Mouse (Mus musculus) forebrain, embryonic 14.5 days (tissue): ENCODE results near the gene Tmco1. TPM values are rescaled to one million over a fixed set of nuclear protein-coding genes. Genes with fewer than 3 reads are reported as not detected.

Source experiments
- ATAC-seq: fragments of 200-750 bp; cut with Nextera tagmentation; 2 replicates; pipeline ENCODE4 v1.8.0; 2017; ENCODE audit warnings: mild to moderate bottlenecking, moderate library complexity
- DNase-seq: peaks from one replicate; pipeline ENCODE4 v3.0.0-alpha.2; 2015; ENCODE audit warnings: low spot score
- H3K27ac ChIP-seq: fragments of 300-500 bp; sonication (generic); 2 replicates; pipeline ENCODE4 v1.5.1; 2014; ENCODE audit warnings: low read depth, mild to moderate bottlenecking, control low read depth, low read length, moderate library complexity
- H3K27me3 ChIP-seq: fragments of 300-500 bp; sonication (generic); replicated peaks from 2 replicates; pipeline ENCODE4 v1.6.1; 2014; ENCODE audit warnings: low read length, control low read depth, mixed read lengths; ENCODE audit not compliant: control insufficient read depth, insufficient read depth
- H3K36me3 ChIP-seq: fragments of 300-500 bp; sonication (generic); 2 replicates; pipeline ENCODE4 v1.6.1; 2014; ENCODE audit warnings: low read length, control low read depth; ENCODE audit not compliant: control insufficient read depth, insufficient read depth
- H3K4me1 ChIP-seq: fragments of 300-500 bp; sonication (generic); 2 replicates; pipeline ENCODE4 v1.6.1; 2014; ENCODE audit warnings: antibody characterized with exemption, low read length, control low read depth; ENCODE audit not compliant: control insufficient read depth, insufficient read depth
- H3K4me2 ChIP-seq: fragments of 300-500 bp; sonication (generic); 2 replicates; pipeline ENCODE4 v1.6.1; 2014; ENCODE audit warnings: mild to moderate bottlenecking, control low read depth, low read length
- H3K4me3 ChIP-seq: fragments of 300-500 bp; sonication (generic); 2 replicates; pipeline ENCODE4 v1.5.1; 2014; ENCODE audit warnings: low read depth, low read length, control low read depth
- H3K9ac ChIP-seq: fragments of 300-500 bp; sonication (generic); 2 replicates; pipeline ENCODE4 v1.6.1; 2014; ENCODE audit warnings: mild to moderate bottlenecking, low read length, control low read depth, moderate library complexity
- H3K9me3 ChIP-seq: fragments of 300-500 bp; sonication (generic); replicated peaks from 2 replicates; pipeline ENCODE4 v1.6.1; 2016; ENCODE audit warnings: low read length, control low read depth, mixed read lengths; ENCODE audit not compliant: control insufficient read depth
- WGBS: fragments of 180-500 bp; shearing (Covaris S2); extraction: QIAGEN DNeasy Blood & Tissue Kit; methylation state at CpG from one replicate; pipeline ENCODE4 v1.1.7; 2014; 5-methylcytosine and 5-hydroxymethylcytosine counted together
- microRNA-seq: library from miRNA; unstranded; fragments of <30 nt; microRNA quantifications from one replicate; pipeline ENCODE4, GENCODE M21; 2016
- polyA plus RNA-seq: library from polyadenylated mRNA; unstranded; fragments of >200 nt; fragmentation: Nextera tagmentation; extraction: Ambion mirVana; gene quantifications from 2 replicates; pipeline ENCODE4 v1.2.1, GENCODE M21; 2014

Tmco1 gene
- polyA plus RNA-seq, 1 experiment from 2014 or later: 81.7 TPM

DNA sequence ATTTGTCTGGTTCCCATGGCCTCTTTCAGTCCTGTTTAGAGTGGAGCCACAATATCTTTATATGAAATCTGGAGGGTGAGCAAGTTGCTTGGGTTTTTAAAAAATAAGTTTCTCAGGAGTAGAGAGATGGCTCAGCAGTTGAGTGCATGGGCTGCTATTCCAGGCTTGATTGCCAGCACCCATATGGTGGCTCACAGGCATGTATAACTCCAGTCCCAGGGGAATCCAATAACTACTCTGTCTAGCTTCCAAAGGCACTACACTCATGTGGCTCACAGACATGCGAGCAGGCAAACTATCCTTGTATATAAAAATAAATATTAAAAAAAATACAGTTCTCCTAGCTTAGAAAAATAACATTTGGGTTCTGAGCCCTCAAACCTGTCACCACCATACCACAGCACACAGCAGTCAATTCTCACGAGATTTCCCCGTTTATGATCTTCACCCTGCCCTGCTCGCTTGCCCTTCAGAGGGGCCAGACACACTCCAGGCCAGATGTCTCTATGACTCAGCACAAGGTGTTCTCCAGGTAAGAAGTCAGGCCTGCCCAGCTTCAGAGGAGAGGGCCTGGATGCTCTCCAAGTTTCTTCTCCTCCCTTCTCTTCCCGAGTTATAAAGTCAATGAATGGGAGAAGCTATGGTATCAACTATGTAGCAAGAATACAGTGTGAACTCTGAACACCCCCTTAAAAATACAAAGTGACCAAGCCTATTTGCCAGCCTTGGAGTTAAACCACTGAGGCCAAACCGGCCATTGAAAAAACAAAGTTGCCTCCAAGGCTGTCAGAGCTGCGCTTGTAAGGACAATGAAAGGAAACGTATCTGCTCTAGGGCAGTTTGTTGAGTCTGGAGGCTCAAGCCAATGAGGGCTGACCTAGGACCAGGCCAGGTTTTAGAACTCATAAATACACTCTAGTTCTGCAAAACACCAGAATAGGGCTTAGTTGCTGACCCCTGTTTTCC, 73.2 kb downstream of the Tmco1 start:
- Histone ChIP-seq H3K36me3 (no peaks in the 10 kb centered on the region), H3K9ac (no peak overlapping the region), H3K27me3 (no peaks in the 10 kb centered on the region), H3K27ac (no peak overlapping the region), H3K4me2 (no peak overlapping the region), H3K4me3 (no peak overlapping the region), H3K4me1 (0 out of 2 replicates have a peak, but pooled peaks cover 4% of the 10 kb centered on the region), H3K9me3 (no peaks in the 10 kb centered on the region)
- DNase-seq (peak; percentile 39), ATAC-seq (peak; percentile 48; the same call in 1 of the 2 replicates)
- 87% methylated on average over 8 of the region's 8 CpGs for WGBS

DNA sequence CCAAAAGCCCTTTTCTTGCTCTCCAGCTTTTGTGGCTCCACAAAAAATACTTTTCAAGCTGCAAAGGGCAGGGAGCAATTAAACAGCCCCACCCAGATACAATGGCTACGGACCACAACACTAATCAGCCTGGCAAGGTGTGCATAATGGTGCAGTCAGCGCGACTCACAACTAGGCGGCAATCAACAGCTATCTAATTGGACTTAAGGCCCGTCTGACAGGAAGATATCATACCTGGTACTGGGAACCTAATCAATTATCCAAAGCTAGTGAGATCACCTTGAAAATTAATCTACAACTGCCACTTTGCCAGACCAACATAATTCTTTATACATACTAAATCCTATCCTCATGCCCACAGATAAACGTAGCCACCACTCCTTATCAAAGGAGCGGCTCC, 74.1 kb downstream of the Tmco1 start:
- H3K27me3 ChIP-seq: no peaks in the 10 kb centered on the region
- no peak overlapping the region for H3K9ac ChIP-seq
- ATAC-seq (no peak), DNase-seq (no peak)
- WGBS: 75% methylated on average over 7 of the region's 7 CpGs
- no peak overlapping the region for H3K27ac ChIP-seq
- no peak overlapping the region for H3K4me2 ChIP-seq
- no peak overlapping the region for H3K4me3 ChIP-seq
- 0 out of 2 replicates have a peak, but pooled peaks cover 4% of the 10 kb centered on the region for H3K4me1 ChIP-seq
- no peaks in the 10 kb centered on the region for H3K9me3 ChIP-seq
- H3K36me3 ChIP-seq: no peaks in the 10 kb centered on the region

DNA sequence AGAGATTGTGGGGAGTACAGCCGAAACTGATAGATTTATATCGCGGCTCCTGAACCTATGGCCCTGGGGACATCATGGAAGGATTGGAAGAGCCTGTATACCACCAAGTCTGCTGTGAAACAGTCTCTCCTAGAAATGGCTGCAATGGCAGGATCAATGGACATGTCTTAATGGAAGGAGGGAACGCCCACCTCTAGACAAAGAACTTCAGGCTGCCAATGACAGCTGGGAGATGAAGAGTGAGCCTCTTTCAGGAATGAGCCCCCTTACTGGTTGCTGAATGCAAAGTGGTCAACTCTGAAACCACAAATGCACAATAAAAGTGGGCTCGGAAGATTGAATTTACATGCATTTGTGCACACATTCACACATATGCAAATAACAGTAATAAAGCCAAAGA, 74.6 kb downstream of the Tmco1 start:
- H3K4me3 ChIP-seq: no peak overlapping the region
- H3K9me3 ChIP-seq: no peaks in the 10 kb centered on the region
- 66% methylated on average over 5 of the region's 5 CpGs for WGBS
- no peak for DNase-seq
- H3K27me3 ChIP-seq: no peaks in the 10 kb centered on the region
- H3K4me2 ChIP-seq: no peak overlapping the region
- no peak overlapping the region for H3K9ac ChIP-seq
- ATAC-seq: no peak
- H3K4me1 ChIP-seq: 0 out of 2 replicates have a peak, but pooled peaks cover 4% of the 10 kb centered on the region
- H3K27ac ChIP-seq: no peak overlapping the region
- H3K36me3 ChIP-seq: no peaks in the 10 kb centered on the region

DNA sequence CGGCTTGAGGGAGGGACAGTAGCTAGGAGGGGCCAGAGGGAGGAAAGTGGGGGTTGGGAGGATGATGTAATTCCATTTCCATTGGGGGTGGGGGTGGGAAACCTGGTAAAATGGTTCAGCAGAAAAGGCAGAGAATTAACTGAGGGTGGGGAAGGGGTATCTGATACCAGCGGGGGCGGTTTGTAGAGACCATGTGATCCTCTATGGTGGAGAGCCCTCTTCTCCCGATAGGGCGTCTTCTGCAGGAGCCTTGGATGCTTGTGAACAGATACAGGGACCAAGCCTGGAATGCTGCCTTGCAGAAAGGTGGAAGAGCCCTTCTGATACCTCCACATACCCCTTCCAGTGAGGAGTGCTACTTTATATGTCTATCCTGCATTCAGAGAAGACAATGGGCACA, 75.0 kb downstream of the Tmco1 start:
- Histone ChIP-seq H3K4me1 (0 out of 2 replicates have a peak, but pooled peaks cover under 1% of the 10 kb centered on the region), H3K27ac (no peak overlapping the region), H3K9ac (no peak overlapping the region), H3K36me3 (no peaks in the 10 kb centered on the region), H3K4me2 (no peak overlapping the region), H3K4me3 (no peak overlapping the region), H3K9me3 (no peaks in the 10 kb centered on the region), H3K27me3 (no peaks in the 10 kb centered on the region)
- no peak for ATAC-seq
- WGBS: 82% methylated on average over 5 of the region's 5 CpGs
- DNase-seq: no peak

Small RNA genes within 50 kb of the gene (microRNA-seq; reads per million reads assigned to microRNA genes)
- gene Gm25911: not detected
- gene Mir6347: not detected

Other genes with a start within 250 kb of the Tmco1 start
- 54.1 and 58.1 TPM in 2 replicates for gene Uck2, start 23.1 kb upstream of the Tmco1 start, polyA plus RNA-seq
- gene Aldh9a1, start 41.6 kb downstream of the Tmco1 start, polyA plus RNA-seq: 20.9 and 21.2 TPM in 2 replicates
- 128 and 138 TPM in 2 replicates for gene Mgst3, start 85.5 kb downstream of the Tmco1 start, polyA plus RNA-seq
- gene Lrrc52, start 158.4 kb downstream of the Tmco1 start, polyA plus RNA-seq: not detected in 2 replicates